Mouse (Mus musculus) bone marrow, adult 2 months (tissue): ENCODE measurements around the gene Stat4.

ENCODE experiments used
- CTCF ChIP-seq: fragments of 200-500 bp; IDR thresholded peaks from 2 replicates; pipeline ENCODE4 v1.5.1; 2011; ENCODE audit warnings: low read length, control low read depth; ENCODE audit not compliant: control insufficient read depth, insufficient read depth
- POLR2A ChIP-seq: fragments of 200-500 bp; IDR thresholded peaks from 2 replicates; pipeline ENCODE4 v1.6.1; 2011; ENCODE audit warnings: low read depth, mild to moderate bottlenecking, control low read depth, low read length, borderline replicate concordance; ENCODE audit not compliant: control insufficient read depth

DNA sequence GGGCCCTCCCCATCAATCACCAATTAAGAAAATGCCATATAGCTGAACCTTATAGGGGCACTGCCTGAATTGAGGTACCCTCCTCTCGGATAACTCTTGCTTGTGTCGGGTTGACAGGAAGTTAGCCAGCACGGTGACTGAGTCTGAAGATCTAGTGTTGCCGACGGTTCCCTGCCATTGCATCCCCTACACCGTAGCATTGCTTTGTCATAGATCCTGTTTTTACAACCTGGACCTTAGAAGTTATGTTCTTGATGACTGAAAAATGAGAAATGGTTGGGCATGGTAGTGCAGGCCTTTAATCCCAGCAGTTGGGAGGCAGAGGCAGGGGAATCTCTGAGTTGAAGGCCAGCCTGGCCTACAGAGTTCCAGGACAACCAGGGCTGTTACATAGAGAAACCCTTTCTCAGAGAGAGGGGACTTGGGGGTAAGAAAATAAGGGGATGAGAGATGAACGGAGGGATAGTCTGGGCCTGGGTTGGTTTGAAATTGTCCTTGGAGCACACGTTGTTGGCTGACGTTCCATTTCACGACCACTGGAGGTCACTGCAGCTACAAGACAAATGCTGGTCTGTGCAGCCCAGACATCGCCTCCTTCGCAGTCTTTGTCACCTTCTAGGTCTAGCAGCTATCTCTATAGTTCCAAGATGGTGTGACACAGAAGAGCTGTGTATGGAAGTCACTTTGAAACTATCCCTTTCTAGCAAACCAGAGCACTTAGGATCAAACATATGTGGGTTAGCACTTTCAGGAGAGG lies 159.4 kb downstream of the Stat4 start:
- TF ChIP-seq CTCF (peak; percentile 70), POLR2A (no peak)
